Mouse (Mus musculus) midbrain, embryonic 13.5 days (tissue): Measurements from ENCODE around the gene Lrrc17. TPM values are rescaled to one million over a fixed set of nuclear protein-coding genes. Genes with fewer than 3 reads are reported as not detected.

Source experiments
- ATAC-seq: fragments of 200-750 bp; cut with Nextera tagmentation; 2 replicates; pipeline ENCODE4 v1.8.0; 2017; ENCODE audit warnings: mild to moderate bottlenecking, moderate TSS enrichment, moderate library complexity
- H3K27ac ChIP-seq: fragments of 300-500 bp; sonication (generic); 2 replicates; pipeline ENCODE4 v1.5.1; 2015; ENCODE audit warnings: inconsistent platforms, mild to moderate bottlenecking, moderate library complexity
- H3K27me3 ChIP-seq: fragments of 300-500 bp; sonication (generic); 2 replicates; pipeline ENCODE4 v1.6.1; 2015; ENCODE audit warnings: mild to moderate bottlenecking, inconsistent platforms
- H3K36me3 ChIP-seq: fragments of 300-500 bp; sonication (generic); 2 replicates; pipeline ENCODE4 v1.6.1; 2015; ENCODE audit warnings: mild to moderate bottlenecking, inconsistent platforms
- H3K4me1 ChIP-seq: fragments of 300-500 bp; sonication (generic); replicated peaks from 2 replicates; pipeline ENCODE4 v1.6.1; 2015; ENCODE audit warnings: inconsistent platforms
- H3K4me2 ChIP-seq: fragments of 300-500 bp; sonication (generic); replicated peaks from 2 replicates; pipeline ENCODE4 v1.6.1; 2015; ENCODE audit warnings: moderate library complexity, mild to moderate bottlenecking, inconsistent platforms
- H3K4me3 ChIP-seq: fragments of 300-500 bp; sonication (generic); replicated peaks from 2 replicates; pipeline ENCODE4 v1.5.1; 2015; ENCODE audit warnings: mild to moderate bottlenecking, inconsistent platforms
- H3K9ac ChIP-seq: fragments of 300-500 bp; sonication (generic); replicated peaks from 2 replicates; pipeline ENCODE4 v1.6.1; 2015; ENCODE audit warnings: mild to moderate bottlenecking, inconsistent platforms
- H3K9me3 ChIP-seq: fragments of 300-500 bp; sonication (generic); 2 replicates; pipeline ENCODE4 v1.6.1; 2016; ENCODE audit warnings: mild to moderate bottlenecking, inconsistent platforms
- WGBS: fragments of 180-500 bp; shearing (Covaris S2); methylation state at CpG from one replicate; pipeline ENCODE4 v1.1.7; 2015; 5-methylcytosine and 5-hydroxymethylcytosine counted together
- polyA plus RNA-seq: library from polyadenylated mRNA; unstranded; fragments of >200 nt; fragmentation: Nextera tagmentation; extraction: Ambion mirVana; gene quantifications from 2 replicates; pipeline ENCODE4 v1.2.1, GENCODE M21; 2015

The Lrrc17 gene
- polyA plus RNA-seq, 1 experiment from 2014 or later: 9.2 TPM

GRCm38 (mm10) chr5:21513363-21513762 lies 30.0 kb upstream of the Lrrc17 start:
- 44% methylated on average over 10 of the region's 10 CpGs for WGBS
- no peak for ATAC-seq

GRCm38 (mm10) chr5:21517562-21517961 lies 25.8 kb upstream of the Lrrc17 start:
- no peak overlapping the region for H3K27ac ChIP-seq
- H3K9me3 ChIP-seq: no peaks in the 10 kb centered on the region
- no peak overlapping the region for H3K4me3 ChIP-seq
- ATAC-seq: no peak
- no peaks in the 10 kb centered on the region for H3K4me1 ChIP-seq
- H3K4me2 ChIP-seq: no peak overlapping the region
- H3K27me3 ChIP-seq: no peaks in the 10 kb centered on the region
- WGBS: 94% methylated on average over 2 of the region's 2 CpGs
- H3K9ac ChIP-seq: no peak overlapping the region
- no peaks in the 10 kb centered on the region for H3K36me3 ChIP-seq

More at GRCm38 (mm10) chr5:21513363-21513762, 30.0 kb upstream of the Lrrc17 start:
- no peak overlapping the region for H3K9ac ChIP-seq
- no peaks in the 10 kb centered on the region for H3K4me1 ChIP-seq
- H3K4me3 ChIP-seq: no peak overlapping the region
- H3K27ac ChIP-seq: no peak overlapping the region
- no peaks in the 10 kb centered on the region for H3K36me3 ChIP-seq
- no peak overlapping the region for H3K4me2 ChIP-seq
- no peaks in the 10 kb centered on the region for H3K9me3 ChIP-seq
- H3K27me3 ChIP-seq: no peaks in the 10 kb centered on the region

GRCm38 (mm10) chr5:21518207-21518606 lies 25.2 kb upstream of the Lrrc17 start:
- H3K36me3 ChIP-seq: no peaks in the 10 kb centered on the region
- no peaks in the 10 kb centered on the region for H3K9me3 ChIP-seq
- H3K4me2 ChIP-seq: no peak overlapping the region
- H3K9ac ChIP-seq: no peak overlapping the region
- H3K4me3 ChIP-seq: no peak overlapping the region
- no peak overlapping the region for H3K27ac ChIP-seq
- WGBS: 67% methylated on average over 4 of the region's 4 CpGs
- no peaks in the 10 kb centered on the region for H3K4me1 ChIP-seq
- no peak for ATAC-seq
- H3K27me3 ChIP-seq: no peaks in the 10 kb centered on the region

GRCm38 (mm10) chr5:21519166-21519565 lies 24.2 kb upstream of the Lrrc17 start:
- ATAC-seq: no peak
- Histone ChIP-seq H3K4me3 (no peak overlapping the region), H3K4me2 (no peak overlapping the region), H3K27me3 (no peaks in the 10 kb centered on the region), H3K36me3 (no peaks in the 10 kb centered on the region), H3K9ac (no peak overlapping the region), H3K4me1 (no peaks in the 10 kb centered on the region), H3K9me3 (no peaks in the 10 kb centered on the region), H3K27ac (no peak overlapping the region)
- 84% methylated on average over 3 of the region's 3 CpGs for WGBS

- whole genome bisulfite sequencing: 20% methylated on average over 11 of the region's 11 CpGs
- ATAC-seq: peak; percentile 88
- H3K4me2 ChIP-seq: no peak overlapping the region
- no peak overlapping the region for H3K4me3 ChIP-seq
- H3K9ac ChIP-seq: no peak overlapping the region
- no peaks in the 10 kb centered on the region for H3K9me3 ChIP-seq
- no peaks in the 10 kb centered on the region for H3K36me3 ChIP-seq
- peaks cover 11% of the 10 kb centered on the region; the same call in 1 of the 2 replicates for H3K4me1 ChIP-seq
- no peaks in the 10 kb centered on the region for H3K27me3 ChIP-seq
- no peak overlapping the region for H3K27ac ChIP-seq
These were observed 16.4 kb upstream of the Lrrc17 start for GRCm38 (mm10) chr5:21526835-21527485.

GRCm38 (mm10) chr5:21527488-21527911 lies 15.9 kb upstream of the Lrrc17 start:
- H3K4me2 ChIP-seq: no peak overlapping the region
- 44% methylated on average over 4 of the region's 4 CpGs for WGBS
- no peak overlapping the region for H3K4me3 ChIP-seq
- no peaks in the 10 kb centered on the region for H3K27me3 ChIP-seq
- peaks cover 11% of the 10 kb centered on the region; the same call in 1 of the 2 replicates for H3K4me1 ChIP-seq
- H3K36me3 ChIP-seq: no peaks in the 10 kb centered on the region
- no peak overlapping the region for H3K9ac ChIP-seq
- no peaks in the 10 kb centered on the region for H3K9me3 ChIP-seq
- no peak; the same call in 1 of the 2 replicates for ATAC-seq
- H3K27ac ChIP-seq: no peak overlapping the region

GRCm38 (mm10) chr5:21528068-21528842 lies 15.1 kb upstream of the Lrrc17 start:
- Histone ChIP-seq H3K4me3 (no peak overlapping the region), H3K27me3 (no peaks in the 10 kb centered on the region), H3K9ac (no peak overlapping the region), H3K4me2 (no peak overlapping the region), H3K4me1 (peaks cover 11% of the 10 kb centered on the region; the same call in 1 of the 2 replicates), H3K36me3 (no peaks in the 10 kb centered on the region), H3K27ac (no peak overlapping the region), H3K9me3 (no peaks in the 10 kb centered on the region)
- no peak for ATAC-seq
- 92% methylated on average over 15 of the region's 15 CpGs for WGBS

GRCm38 (mm10) chr5:21529110-21529720 lies 14.1 kb upstream of the Lrrc17 start:
- H3K4me1 ChIP-seq: peaks cover 11% of the 10 kb centered on the region; the same call in 1 of the 2 replicates
- no peak for ATAC-seq
- no peaks in the 10 kb centered on the region for H3K9me3 ChIP-seq
- no peaks in the 10 kb centered on the region for H3K27me3 ChIP-seq
- H3K9ac ChIP-seq: no peak overlapping the region
- H3K4me2 ChIP-seq: no peak overlapping the region
- H3K36me3 ChIP-seq: no peaks in the 10 kb centered on the region
- 92% methylated on average over 8 of the region's 8 CpGs for WGBS
- H3K27ac ChIP-seq: no peak overlapping the region
- H3K4me3 ChIP-seq: no peak overlapping the region

- Histone ChIP-seq H3K9me3 (no peaks in the 10 kb centered on the region), H3K27me3 (no peaks in the 10 kb centered on the region), H3K4me3 (no peak overlapping the region), H3K9ac (no peak overlapping the region), H3K4me1 (peaks cover 6% of the 10 kb centered on the region; the same call in 1 of the 2 replicates), H3K36me3 (no peaks in the 10 kb centered on the region), H3K4me2 (no peak overlapping the region), H3K27ac (no peak overlapping the region)
- no peak for ATAC-seq
- WGBS: 88% methylated on average over 2 of the region's 2 CpGs
These were observed 11.2 kb upstream of the Lrrc17 start for GRCm38 (mm10) chr5:21532126-21532525.

GRCm38 (mm10) chr5:21532921-21533320 lies 10.4 kb upstream of the Lrrc17 start:
- no peak for ATAC-seq
- no peaks in the 10 kb centered on the region for H3K4me1 ChIP-seq
- H3K9ac ChIP-seq: no peak overlapping the region
- no peaks in the 10 kb centered on the region for H3K36me3 ChIP-seq
- no peak overlapping the region for H3K27ac ChIP-seq
- H3K27me3 ChIP-seq: no peaks in the 10 kb centered on the region
- H3K4me2 ChIP-seq: no peak overlapping the region
- 95% methylated on average over 5 of the region's 5 CpGs for WGBS
- H3K9me3 ChIP-seq: no peaks in the 10 kb centered on the region
- no peak overlapping the region for H3K4me3 ChIP-seq

GRCm38 (mm10) chr5:21542226-21542625 lies 1.1 kb upstream of the Lrrc17 start:
- H3K4me2 ChIP-seq: no peak overlapping the region
- no peak for ATAC-seq

GRCm38 (mm10) chr5:21544821-21545220 lies 1.5 kb downstream of the Lrrc17 start:
- Histone ChIP-seq H3K4me1 (peaks cover 9% of the 10 kb centered on the region; the same call in 1 of the 2 replicates), H3K9ac (no peak overlapping the region), H3K4me3 (no peak overlapping the region), H3K4me2 (no peak overlapping the region), H3K9me3 (0 out of 2 replicates have a peak, but pooled peaks cover 2% of the 10 kb centered on the region), H3K36me3 (no peaks in the 10 kb centered on the region), H3K27me3 (no peaks in the 10 kb centered on the region), H3K27ac (no peak overlapping the region)
- 77% methylated on average over 3 of the region's 3 CpGs for WGBS
- ATAC-seq: no peak

More at GRCm38 (mm10) chr5:21542226-21542625, 1.1 kb upstream of the Lrrc17 start:
- WGBS: 85% methylated on average over 4 of the region's 4 CpGs
- peaks cover 9% of the 10 kb centered on the region; the same call in 1 of the 2 replicates for H3K4me1 ChIP-seq
- H3K4me3 ChIP-seq: no peak overlapping the region
- no peak overlapping the region for H3K27ac ChIP-seq
- no peak overlapping the region for H3K9ac ChIP-seq
- H3K27me3 ChIP-seq: no peaks in the 10 kb centered on the region
- H3K36me3 ChIP-seq: no peaks in the 10 kb centered on the region
- H3K9me3 ChIP-seq: no peaks in the 10 kb centered on the region
